Mouse (Mus musculus): ENCODE measurements around the gene Gabarapl1. TPM values are rescaled to one million over a fixed set of nuclear protein-coding genes. Genes with fewer than 3 reads are reported as not detected.
"Not testable (repeated sequence)": the region's sequence is repeated elsewhere in the genome, so short reads cannot be mapped to it uniquely, and the experiment has no call there.

The Gabarapl1 gene
- total RNA-seq (2021): 100 to 1,000 TPM; 613 to 662 TPM

GRCm38 (mm10) chr6:129532942-129533860, at the start of gene Gabarapl1:
Gabarapl1 (plus strand) TSS chr6:129533160.
- DNase-seq: peak; percentile 82 to 85

- DNase-seq: no peak
Observed at GRCm38 (mm10) chr6:129494924-129495323, 38.0 kb upstream of the Gabarapl1 start.

GRCm38 (mm10) chr6:129497345-129498218, 35.4 kb upstream of the Gabarapl1 start:
- DNase-seq: no peak

- not testable (repeated sequence) for DNase-seq
Observed at GRCm38 (mm10) chr6:129499516-129499915, 33.4 kb upstream of the Gabarapl1 start.

GRCm38 (mm10) chr6:129503471-129503870, 29.5 kb upstream of the Gabarapl1 start:
- no peak for DNase-seq

- DNase-seq: no peak
Observed at GRCm38 (mm10) chr6:129507024-129507423, 25.9 kb upstream of the Gabarapl1 start, which contains the start of gene Olr1. Olr1 (minus strand) TSS chr6:129507165.

- DNase-seq: no peak
Observed at GRCm38 (mm10) chr6:129510120-129510911, 22.6 kb upstream of the Gabarapl1 start.

GRCm38 (mm10) chr6:129512367-129512766, 20.6 kb upstream of the Gabarapl1 start, which contains the start of gene Tmem52b:
Tmem52b (plus strand) TSS chr6:129512555.
- no peak for DNase-seq

- DNase-seq: no peak
Observed at GRCm38 (mm10) chr6:129512868-129513267, 20.1 kb upstream of the Gabarapl1 start.

- DNase-seq: no peak
Observed at GRCm38 (mm10) chr6:129513409-129513808, 19.6 kb upstream of the Gabarapl1 start.

GRCm38 (mm10) chr6:129514376-129514775, 18.6 kb upstream of the Gabarapl1 start:
- no peak for DNase-seq

- DNase-seq: no peak
Observed at GRCm38 (mm10) chr6:129515068-129515467, 17.9 kb upstream of the Gabarapl1 start.

- no peak for DNase-seq
Observed at GRCm38 (mm10) chr6:129516388-129516787, 16.6 kb upstream of the Gabarapl1 start.

GRCm38 (mm10) chr6:129517752-129518408, 15.1 kb upstream of the Gabarapl1 start:
- DNase-seq: no peak

GRCm38 (mm10) chr6:129526069-129526468, 6.9 kb upstream of the Gabarapl1 start:
- no peak for DNase-seq

- DNase-seq: no peak
Observed at GRCm38 (mm10) chr6:129527416-129527815, 5.5 kb upstream of the Gabarapl1 start.

GRCm38 (mm10) chr6:129529605-129530004, 3.4 kb upstream of the Gabarapl1 start:
- no peak for DNase-seq

- DNase-seq: no peak
Observed at GRCm38 (mm10) chr6:129530261-129530660, 2.7 kb upstream of the Gabarapl1 start.

GRCm38 (mm10) chr6:129532556-129532941, 411 bp upstream of the Gabarapl1 start:
- DNase-seq: peak; percentile 26 to 27

GRCm38 (mm10) chr6:129534057-129534456, 1.1 kb downstream of the Gabarapl1 start:
- DNase-seq: no peak

- no peak for DNase-seq
Observed at GRCm38 (mm10) chr6:129534627-129535190, 1.7 kb downstream of the Gabarapl1 start.

All from layer of hippocampus, postnatal 36 days (tissue).